Mouse (Mus musculus): ENCODE results near the gene 9130008F23Rik.

DNA sequence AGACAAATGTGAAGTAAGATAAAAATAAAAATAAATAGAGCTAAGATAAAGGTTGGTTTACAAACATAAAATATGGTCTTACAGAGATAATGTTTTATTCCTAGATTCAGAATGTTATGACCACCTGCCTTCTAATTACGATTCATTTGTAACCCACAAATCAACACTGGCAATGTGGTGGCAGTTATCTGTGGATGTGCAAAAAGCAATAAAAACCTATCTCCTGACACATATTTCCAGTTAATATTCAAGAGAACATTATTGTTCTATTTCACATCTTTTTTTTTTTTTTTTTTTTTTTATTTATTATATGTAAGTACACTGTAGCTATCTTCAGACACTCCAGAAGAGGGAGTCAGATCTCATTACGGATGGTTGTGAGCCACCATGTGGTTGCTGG, 35.1 kb upstream of the 9130008F23Rik start:
- TF ChIP-seq CTCF (IDR thresholded peaks at IDR 0.05; ENCODE audit: extremely low read depth, insufficient read depth, low read length) (no peak), POLR2A (IDR thresholded peaks at IDR 0.05; ENCODE audit: extremely low read depth, insufficient read depth, low read length) (no peak)
